Mouse (Mus musculus) liver, embryonic 14.5 days (tissue): ENCODE results near the gene Zcchc3. TPM values are rescaled to one million over a fixed set of nuclear protein-coding genes. Genes with fewer than 3 reads are reported as not detected.
A peak's percentile ranks its signal among the peaks of the same experiment; 100 is the strongest.

Experiments
- ATAC-seq: fragments of 200-750 bp; cut with Nextera tagmentation; 2 replicates; pipeline ENCODE4 v1.8.0; 2017; ENCODE audit warnings: moderate number of reproducible peaks, mild to moderate bottlenecking, moderate library complexity; ENCODE audit not compliant: insufficient read depth
- DNase-seq, 3 experiments: peaks; one replicate each; pipeline ENCODE4 v3.0.0-alpha.2; 2012 to 2013; ENCODE audit warnings: low read depth in 3 of 3, low spot score in 3 of 3
- H3K27ac ChIP-seq: fragments of 300-500 bp; sonication (generic); 2 replicates; pipeline ENCODE4 v1.5.1; 2014; ENCODE audit warnings: moderate library complexity, mild to moderate bottlenecking, control low read depth, inconsistent platforms
- H3K27me3 ChIP-seq: fragments of 300-500 bp; sonication (generic); 2 replicates; pipeline ENCODE4 v1.6.1; 2014; ENCODE audit warnings: mild to moderate bottlenecking, low read length, moderate library complexity; ENCODE audit not compliant: control insufficient read depth, insufficient read depth
- H3K36me3 ChIP-seq: fragments of 300-500 bp; sonication (generic); replicated peaks from 2 replicates; pipeline ENCODE4 v1.6.1; 2014; ENCODE audit warnings: low read depth; ENCODE audit not compliant: control insufficient read depth, insufficient read depth
- H3K4me1 ChIP-seq, 2 experiments: fragments of 200-500 bp in 1 of 2; fragments of 300-500 bp in 1 of 2; sonication (generic) in 1 of 2; replicated peaks; 2 replicates each; pipeline ENCODE4 v1.6.1; 2012 to 2014; ENCODE audit warnings: antibody characterized with exemption in 1 of 2, inconsistent platforms in 1 of 2, low read length in 1 of 2; ENCODE audit not compliant: control insufficient read depth in 2 of 2, insufficient read depth in 2 of 2
- H3K4me2 ChIP-seq: fragments of 300-500 bp; sonication (generic); 2 replicates; pipeline ENCODE4 v1.6.1; 2014; ENCODE audit warnings: low read depth, mild to moderate bottlenecking, control low read depth, moderate library complexity
- H3K4me3 ChIP-seq, 2 experiments: fragments of 200-500 bp in 1 of 2; fragments of 300-500 bp in 1 of 2; sonication (generic) in 1 of 2; 2 replicates each; pipeline ENCODE4 v1.5.1; 2012 to 2014; ENCODE audit warnings: low read depth in 2 of 2, low read length in 2 of 2, mild to moderate bottlenecking in 2 of 2, control low read depth in 1 of 2, inconsistent platforms in 1 of 2, moderate library complexity in 1 of 2; ENCODE audit not compliant: insufficient read depth in 1 of 2
- H3K9ac ChIP-seq: fragments of 300-500 bp; sonication (generic); replicated peaks from 2 replicates; pipeline ENCODE4 v1.6.1; 2014; ENCODE audit warnings: mild to moderate bottlenecking, control low read depth, moderate library complexity
- H3K9me3 ChIP-seq: fragments of 300-500 bp; sonication (generic); 2 replicates; pipeline ENCODE4 v1.6.1; 2016; ENCODE audit warnings: low read length, mixed read lengths; ENCODE audit not compliant: control insufficient read depth
- CTCF ChIP-seq: IDR thresholded peaks from 2 replicates; pipeline ENCODE4 v1.5.1; 2016; ENCODE audit warnings: antibody characterized with exemption, low read depth, control low read depth
- EP300 ChIP-seq: IDR thresholded peaks from 2 replicates; pipeline ENCODE4 v1.6.1; 2016; ENCODE audit warnings: antibody characterized with exemption, low read depth
- whole genome bisulfite sequencing: fragments of 180-500 bp; shearing (Covaris S2); extraction: QIAGEN DNeasy Blood & Tissue Kit; methylation state at CpG from one replicate; pipeline ENCODE4 v1.1.7; 2014; ENCODE audit not compliant: insufficient replicate concordance; 5-methylcytosine and 5-hydroxymethylcytosine counted together
- polyA plus RNA-seq, 2 experiments: library from polyadenylated mRNA; depleted of rRNA in 1 of 2; stranded (reverse) in 1 of 2; unstranded in 1 of 2; fragments of >200 nt; fragmentation: Nextera tagmentation in 1 of 2; extraction: Ambion mirVana in 1 of 2; gene quantifications; 2 replicates each; pipeline versions ENCODE4 v1.2.1 to v1.2.3; 2012 to 2014

Gene Zcchc3
- 7.6 and 9.1 TPM in 2 replicates for polyA plus RNA-seq (2012; rRNA removed)
- 8.7 and 10.7 TPM in 2 replicates for polyA plus RNA-seq (2014; fragmentation: Nextera tagmentation; extraction: Ambion mirVana)

DNA sequence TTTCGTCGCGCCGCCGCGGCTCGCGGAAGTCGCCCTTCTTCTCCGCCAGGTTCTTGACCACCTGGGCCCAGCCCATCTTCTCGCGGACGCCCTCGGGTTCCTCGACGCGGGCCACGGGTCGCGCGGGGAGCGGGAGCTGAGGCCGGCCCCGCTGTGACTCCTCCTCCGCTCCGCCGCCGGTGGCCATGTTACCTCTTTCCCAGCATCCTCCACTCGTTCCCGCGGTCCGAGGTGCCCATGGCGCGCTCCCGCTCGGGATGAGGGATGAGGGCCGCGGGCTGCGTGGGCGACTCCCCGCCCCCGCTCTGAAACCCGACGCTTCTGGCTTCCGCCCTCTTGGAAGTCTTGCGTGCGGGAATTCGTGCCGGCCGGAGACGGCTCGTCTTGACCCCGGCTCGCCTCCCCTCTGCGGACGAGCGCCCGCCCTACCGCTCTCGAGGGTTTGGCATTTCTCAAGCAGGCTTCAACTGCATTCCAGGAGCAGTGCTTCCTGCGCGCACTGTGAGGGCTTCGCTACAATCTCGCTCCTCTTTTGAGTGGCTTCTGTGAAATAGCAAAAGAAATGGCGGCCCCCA lies at the start of gene Zcchc3:
TSS of gene Zcchc3 (minus strand) at position 437 of the 575 bp plus-strand sequence.
- H3K9ac ChIP-seq: peak within 1 kb of the TSS; percentile 93
- WGBS: under 1% methylated on average over 64 of the region's 65 CpGs
- H3K27ac ChIP-seq: peak within 1 kb of the TSS; percentile 38
- peak within 1 kb of the TSS; percentile 90 for H3K4me2 ChIP-seq
- H3K4me3 ChIP-seq: peak within 1 kb of the TSS; percentile 68 to 89
- ATAC-seq: peak; percentile 78
- no peaks in the 10 kb centered on the region for H3K27me3 ChIP-seq
- peaks cover 5% of the 10 kb centered on the region; the same call in 1 of the 2 replicates for H3K36me3 ChIP-seq
- TF ChIP-seq EP300: no peak
- no peak for TF ChIP-seq CTCF
- DNase-seq: peak in 2 of 3 experiments; percentile 60
- H3K4me1 ChIP-seq: peaks cover 16 to 27% of the 10 kb centered on the region in 2 experiments
- peaks cover 3% of the 10 kb centered on the region; the same call in 1 of the 2 replicates for H3K9me3 ChIP-seq

DNA sequence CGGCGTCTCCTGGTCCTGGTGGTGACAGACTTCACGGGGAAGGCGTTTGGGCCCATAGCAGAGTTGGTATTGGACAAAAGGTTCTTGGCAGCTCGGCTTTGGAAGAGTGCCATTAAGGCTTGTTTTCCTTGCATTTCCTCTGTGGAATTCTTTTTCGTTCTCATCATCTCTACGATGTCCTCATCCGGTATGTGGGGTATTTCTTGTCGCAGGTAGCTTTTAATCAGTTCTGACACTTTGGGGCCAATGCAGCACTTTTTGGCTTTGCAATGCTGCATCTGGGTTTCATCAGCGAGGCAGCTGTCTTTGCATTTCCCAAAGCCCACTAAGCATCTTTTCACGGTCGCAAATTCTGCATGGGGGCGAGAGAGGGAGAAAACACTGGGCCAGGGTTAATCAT lies 44.4 kb upstream of the Zcchc3 start:
- DNase-seq (no peak), ATAC-seq (no peak)
- Histone ChIP-seq H3K4me2 (no peak overlapping the region), H3K27ac (no peak overlapping the region), H3K9ac (no peak overlapping the region), H3K4me3 (no peak overlapping the region), H3K36me3 (no peaks in the 10 kb centered on the region), H3K4me1 (no peaks in the 10 kb centered on the region), H3K27me3 (no peaks in the 10 kb centered on the region), H3K9me3 (no peaks in the 10 kb centered on the region)
- 53% methylated on average over 13 of the region's 13 CpGs for WGBS
- TF ChIP-seq CTCF: no peak
- TF ChIP-seq EP300: no peak

DNA sequence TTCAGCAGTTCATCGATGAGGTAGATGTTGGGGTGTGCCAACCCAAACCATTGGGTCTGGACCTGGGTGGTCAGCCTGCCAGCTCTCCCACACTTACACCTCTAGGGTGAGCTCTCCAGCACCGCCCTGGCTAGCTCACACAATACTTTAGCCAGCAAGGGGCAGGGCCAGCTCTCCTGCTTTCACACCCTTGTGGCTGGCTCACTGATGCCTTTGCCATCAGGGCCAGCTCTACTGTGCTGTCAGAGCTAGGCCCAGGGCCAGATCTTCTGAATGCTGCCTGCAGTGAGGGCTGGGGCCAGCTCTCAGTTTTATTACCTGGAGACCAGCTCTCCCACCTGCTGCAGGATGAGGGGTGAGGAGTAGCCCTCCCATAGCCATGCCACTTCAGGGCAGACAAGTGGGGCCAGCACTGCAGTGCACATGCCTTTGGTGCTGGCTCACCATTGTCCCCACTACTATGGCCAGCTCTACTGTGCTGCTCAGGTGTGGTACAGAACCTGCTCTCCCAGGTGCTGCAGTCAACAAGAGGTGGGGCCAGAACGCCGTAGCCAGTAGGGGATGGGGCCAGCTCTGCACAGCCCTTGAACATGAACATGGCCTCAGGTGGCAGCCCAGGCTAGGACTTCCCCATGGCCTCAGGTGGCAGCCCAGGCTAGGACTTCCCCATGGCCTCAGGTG lies 37.4 kb upstream of the Zcchc3 start:
- Histone ChIP-seq H3K36me3 (no peaks in the 10 kb centered on the region), H3K27me3 (no peaks in the 10 kb centered on the region), H3K27ac (no peak overlapping the region), H3K9ac (no peak overlapping the region), H3K4me3 (no peak overlapping the region), H3K4me1 (no peaks in the 10 kb centered on the region), H3K9me3 (no peaks in the 10 kb centered on the region), H3K4me2 (no peak overlapping the region)
- WGBS: 70% methylated on average over 4 of the region's 4 CpGs
- DNase-seq: no peak
- no peak for TF ChIP-seq CTCF
- TF ChIP-seq EP300: no peak
- no peak for ATAC-seq

DNA sequence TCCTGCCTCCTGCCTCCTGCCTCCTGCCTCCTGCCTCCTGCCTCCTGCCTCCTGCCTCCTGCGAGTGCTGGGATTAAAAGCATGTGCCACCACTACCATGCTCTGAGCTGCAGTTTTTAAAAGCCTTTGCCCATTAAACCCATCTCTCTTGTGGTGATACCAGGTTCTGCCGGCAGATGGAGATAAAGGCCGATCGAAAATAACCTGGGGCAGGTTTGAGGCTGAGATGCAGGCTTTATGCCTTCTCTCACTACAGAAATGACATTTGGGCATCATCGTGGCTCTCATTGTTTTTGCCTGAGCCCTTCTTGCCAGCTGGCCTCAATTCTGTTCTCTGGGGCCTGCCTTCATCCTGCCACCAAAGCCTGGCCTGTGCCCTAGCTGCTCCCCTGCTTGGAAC lies 35.4 kb upstream of the Zcchc3 start:
- Histone ChIP-seq H3K4me3 (no peak overlapping the region), H3K4me2 (no peak overlapping the region), H3K36me3 (no peaks in the 10 kb centered on the region), H3K4me1 (0 out of 4 replicates have a peak, but pooled peaks cover 0 to 2% of the 10 kb centered on the region in 2 experiments), H3K9ac (no peak overlapping the region), H3K27ac (no peak overlapping the region), H3K27me3 (no peaks in the 10 kb centered on the region), H3K9me3 (no peaks in the 10 kb centered on the region)
- 8% methylated on average over 5 of the region's 5 CpGs for WGBS
- TF ChIP-seq EP300 (no peak), CTCF (peak; percentile 55)
- peak in 1 of 3 experiments; percentile 24 for DNase-seq
- no peak for ATAC-seq

DNA sequence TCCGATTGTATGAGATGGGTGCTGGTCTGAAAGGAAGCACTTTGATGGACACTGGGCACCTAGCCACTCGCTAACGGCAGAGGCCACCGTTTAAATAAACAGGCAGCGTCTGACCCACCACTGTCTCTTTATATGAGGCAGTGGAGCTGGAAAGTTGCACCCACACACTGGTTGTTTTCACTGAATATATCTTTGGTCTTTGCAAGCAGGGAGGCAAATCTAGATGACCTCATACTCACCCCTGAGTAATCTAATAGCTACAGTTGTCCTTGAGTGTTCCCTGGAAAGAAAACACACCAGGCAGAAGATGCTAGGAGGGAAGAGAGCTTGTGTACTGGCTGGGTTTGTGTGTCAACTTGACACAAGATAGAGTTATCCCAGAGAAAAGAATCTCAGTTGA lies 32.6 kb upstream of the Zcchc3 start:
- no peak for DNase-seq
- no peak for ATAC-seq
- TF ChIP-seq EP300 (no peak), CTCF (no peak)
- Histone ChIP-seq H3K4me3 (no peak overlapping the region), H3K27me3 (no peaks in the 10 kb centered on the region), H3K9ac (no peak overlapping the region), H3K4me2 (no peak overlapping the region), H3K36me3 (no peaks in the 10 kb centered on the region), H3K4me1 (0 out of 4 replicates have a peak, but pooled peaks cover 0 to 2% of the 10 kb centered on the region in 2 experiments), H3K9me3 (no peaks in the 10 kb centered on the region), H3K27ac (no peak overlapping the region)
- 56% methylated on average over 5 of the region's 5 CpGs for WGBS
